Mouse (Mus musculus) neural tube, embryonic 15.5 days (tissue): ENCODE measurements around the gene Espn. TPM values are rescaled to one million over a fixed set of nuclear protein-coding genes. Genes with fewer than 3 reads are reported as not detected.

Experiments used
- ATAC-seq: fragments of 200-750 bp; cut with Nextera tagmentation; 2 replicates; pipeline ENCODE4 v1.8.0; 2017; ENCODE audit warnings: mild to moderate bottlenecking, moderate TSS enrichment, moderate library complexity; ENCODE audit not compliant: low FRiP score
- H3K27ac ChIP-seq: fragments of 300-500 bp; sonication (generic); replicated peaks from 2 replicates; pipeline ENCODE4 v1.5.1; 2015; ENCODE audit warnings: mild to moderate bottlenecking, inconsistent platforms
- H3K27me3 ChIP-seq: fragments of 300-500 bp; sonication (generic); replicated peaks from 2 replicates; pipeline ENCODE4 v1.6.1; 2015; ENCODE audit warnings: inconsistent platforms
- H3K36me3 ChIP-seq: fragments of 300-500 bp; sonication (generic); 2 replicates; pipeline ENCODE4 v1.6.1; 2015; ENCODE audit warnings: inconsistent platforms
- H3K4me1 ChIP-seq: fragments of 300-500 bp; sonication (generic); 2 replicates; pipeline ENCODE4 v1.6.1; 2015; ENCODE audit warnings: inconsistent platforms
- H3K4me2 ChIP-seq: fragments of 300-500 bp; sonication (generic); 2 replicates; pipeline ENCODE4 v1.6.1; 2015; ENCODE audit warnings: inconsistent platforms, mild to moderate bottlenecking, moderate library complexity
- H3K4me3 ChIP-seq: fragments of 300-500 bp; sonication (generic); replicated peaks from 2 replicates; pipeline ENCODE4 v1.5.1; 2015; ENCODE audit warnings: mild to moderate bottlenecking, inconsistent platforms
- H3K9ac ChIP-seq: fragments of 300-500 bp; sonication (generic); replicated peaks from 2 replicates; pipeline ENCODE4 v1.6.1; 2015; ENCODE audit warnings: mild to moderate bottlenecking, inconsistent platforms
- H3K9me3 ChIP-seq: fragments of 300-500 bp; sonication (generic); replicated peaks from 2 replicates; pipeline ENCODE4 v1.6.1; 2016; ENCODE audit warnings: inconsistent platforms
- WGBS: fragments of 180-500 bp; shearing (Covaris S2); methylation state at CpG from one replicate; pipeline ENCODE4 v1.1.7; 2015; ENCODE audit warnings: mixed read lengths; 5-methylcytosine and 5-hydroxymethylcytosine counted together
- polyA plus RNA-seq: library from polyadenylated mRNA; unstranded; fragments of >200 nt; fragmentation: Nextera tagmentation; extraction: Ambion mirVana; gene quantifications from 2 replicates; pipeline ENCODE4 v1.2.1, GENCODE M21; 2015

Gene Espn
- polyA plus RNA-seq, 1 experiment from 2014 or later: 0.31 TPM

DNA sequence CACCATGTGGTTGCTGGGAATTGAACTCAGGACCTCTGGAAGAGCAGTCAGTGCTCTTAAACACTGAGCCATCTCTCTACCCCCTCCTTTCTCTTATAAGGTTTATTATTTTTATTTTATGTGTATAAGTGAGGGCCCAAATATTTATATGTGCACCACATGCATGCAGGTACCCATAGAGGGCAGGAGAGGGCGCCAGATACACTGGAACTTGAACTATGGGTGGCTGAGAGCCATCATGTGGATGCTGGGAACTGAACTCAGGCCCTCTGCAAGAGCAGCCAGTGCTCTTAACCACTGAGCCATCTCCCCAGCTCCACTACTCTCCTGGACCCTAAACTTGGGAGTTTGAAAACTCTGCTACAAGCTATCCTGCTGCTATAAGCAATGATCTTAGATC lies 8.5 kb downstream of the Espn start:
- no peaks in the 10 kb centered on the region for H3K36me3 ChIP-seq
- no peak overlapping the region for H3K27ac ChIP-seq
- no peak for ATAC-seq
- H3K9ac ChIP-seq: no peak overlapping the region
- H3K4me2 ChIP-seq: no peak overlapping the region
- no peak overlapping the region for H3K4me3 ChIP-seq
- H3K27me3 ChIP-seq: peaks cover 26% of the 10 kb centered on the region
- no peaks in the 10 kb centered on the region for H3K9me3 ChIP-seq
- peaks cover 4% of the 10 kb centered on the region for H3K4me1 ChIP-seq
- WGBS: 47% methylated on average over 1 of the region's 1 CpGs

- H3K27ac ChIP-seq: no peak overlapping the region
- peaks cover 39% of the 10 kb centered on the region for H3K27me3 ChIP-seq
- no peak for ATAC-seq
- no peak overlapping the region for H3K4me3 ChIP-seq
- no peak overlapping the region for H3K9ac ChIP-seq
- WGBS: 56% methylated on average over 8 of the region's 8 CpGs
- H3K36me3 ChIP-seq: no peaks in the 10 kb centered on the region
- no peak overlapping the region for H3K4me2 ChIP-seq
- H3K9me3 ChIP-seq: no peaks in the 10 kb centered on the region
- peaks cover 9% of the 10 kb centered on the region for H3K4me1 ChIP-seq
These were observed 10.5 kb downstream of the Espn start for GRCm38 (mm10) chr4:152141521-152142135.

- Histone ChIP-seq H3K36me3 (no peaks in the 10 kb centered on the region), H3K4me2 (no peak overlapping the region), H3K9ac (no peak overlapping the region), H3K4me3 (no peak overlapping the region), H3K27ac (no peak overlapping the region), H3K27me3 (peaks cover 42% of the 10 kb centered on the region), H3K9me3 (no peaks in the 10 kb centered on the region), H3K4me1 (peaks cover 9% of the 10 kb centered on the region)
- 29% methylated on average over 6 of the region's 6 CpGs for WGBS
- ATAC-seq: no peak
These were observed 11.7 kb downstream of the Espn start for GRCm38 (mm10) chr4:152140441-152140840.

DNA sequence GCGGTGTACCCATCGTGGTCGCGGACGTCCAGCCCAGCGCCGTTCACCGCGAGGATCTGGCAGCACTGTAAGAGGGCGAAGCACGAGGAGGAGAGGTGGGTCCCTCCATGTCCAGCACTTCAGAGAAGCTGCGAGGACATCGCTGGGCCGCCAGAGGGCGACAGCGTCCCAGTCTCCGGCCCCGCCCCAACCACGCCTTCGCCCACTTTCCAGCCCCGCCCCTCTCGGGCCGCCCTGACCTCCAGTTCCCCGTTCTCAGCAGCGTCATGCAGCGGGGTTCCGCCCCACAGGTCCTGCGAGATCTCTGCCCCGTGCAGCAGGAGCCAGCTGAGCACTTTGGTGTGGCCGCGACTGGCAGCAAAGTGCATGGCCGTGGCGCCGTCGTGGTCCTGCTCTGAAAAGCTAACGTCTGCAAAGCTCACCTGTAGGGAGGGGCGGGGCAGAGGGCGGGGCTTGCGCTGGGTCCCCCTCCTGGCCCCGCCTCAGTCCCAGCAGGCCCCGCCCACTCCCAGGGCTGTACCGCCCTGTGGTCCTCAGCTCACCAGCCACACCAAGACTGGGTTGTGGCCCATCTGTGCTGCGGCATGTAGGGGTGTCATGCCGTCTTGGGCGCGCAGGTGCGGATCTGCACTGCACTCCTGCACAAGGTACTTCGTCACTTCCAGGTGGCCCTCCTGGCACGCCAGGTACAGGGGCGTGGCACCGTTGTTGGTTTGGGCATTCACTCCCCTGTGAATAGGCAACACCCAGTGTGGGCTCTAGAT lies 13.5 kb downstream of the Espn start:
- Histone ChIP-seq H3K9me3 (no peaks in the 10 kb centered on the region), H3K27me3 (peaks cover 56% of the 10 kb centered on the region), H3K4me3 (peak overlapping the region; percentile 46), H3K4me1 (peaks cover 9% of the 10 kb centered on the region), H3K36me3 (no peaks in the 10 kb centered on the region), H3K9ac (no peak overlapping the region; the same call in 1 of the 2 replicates), H3K27ac (no peak overlapping the region), H3K4me2 (peak overlapping the region; percentile 77)
- WGBS: 3% methylated on average over 51 of the region's 51 CpGs
- ATAC-seq: peak; percentile 80

- Histone ChIP-seq H3K27me3 (peaks cover 69% of the 10 kb centered on the region), H3K36me3 (no peaks in the 10 kb centered on the region), H3K4me3 (no peak overlapping the region), H3K4me1 (peaks cover 15% of the 10 kb centered on the region), H3K9me3 (no peaks in the 10 kb centered on the region), H3K27ac (no peak overlapping the region), H3K4me2 (no peak overlapping the region), H3K9ac (no peak overlapping the region)
- WGBS: 96% methylated on average over 2 of the region's 2 CpGs
- no peak for ATAC-seq
These were observed 15.3 kb downstream of the Espn start for GRCm38 (mm10) chr4:152136876-152137250.

DNA sequence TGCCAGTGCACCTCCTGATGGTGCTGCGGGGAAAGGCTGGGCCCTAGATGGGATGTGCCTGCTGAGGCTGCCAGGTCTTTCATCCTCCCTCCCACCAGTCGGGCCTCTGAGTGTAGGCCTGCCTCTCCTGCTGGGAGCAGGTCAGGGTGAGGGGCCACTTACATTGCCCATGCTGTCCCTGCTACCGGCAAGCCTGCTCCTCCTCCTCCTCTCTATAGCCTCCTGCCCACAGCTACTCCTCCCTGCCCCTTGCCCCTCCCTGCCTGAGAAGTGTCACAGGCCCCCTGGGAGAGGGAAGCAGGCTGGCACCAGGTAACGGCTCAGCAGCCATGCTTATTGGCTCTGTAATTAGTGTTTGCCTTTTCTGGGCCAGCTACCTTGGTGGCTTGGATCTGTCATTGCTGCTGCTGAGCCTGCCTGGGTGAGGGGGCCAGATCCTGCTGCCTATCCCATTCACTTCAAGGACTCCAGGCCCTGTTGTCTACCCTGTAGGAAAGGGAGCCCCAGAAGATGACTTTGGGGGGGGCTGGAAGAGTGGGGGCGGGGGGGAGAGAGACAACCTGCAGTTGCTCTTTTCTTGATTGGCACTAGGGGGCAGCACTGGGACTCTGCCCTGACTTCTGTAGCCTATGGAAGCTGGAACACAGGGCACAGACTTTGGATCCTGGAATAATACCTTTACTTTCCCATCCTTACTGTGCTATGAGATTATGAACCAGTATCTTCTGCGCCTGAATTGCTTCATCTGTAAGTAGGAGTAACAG lies 15.9 kb downstream of the Espn start:
- no peak overlapping the region for H3K4me3 ChIP-seq
- 25% methylated on average over 6 of the region's 6 CpGs for WGBS
- H3K4me1 ChIP-seq: peaks cover 20% of the 10 kb centered on the region
- no peak for ATAC-seq
- no peak overlapping the region for H3K9ac ChIP-seq
- no peaks in the 10 kb centered on the region for H3K9me3 ChIP-seq
- peaks cover 71% of the 10 kb centered on the region for H3K27me3 ChIP-seq
- no peak overlapping the region for H3K27ac ChIP-seq
- no peaks in the 10 kb centered on the region for H3K36me3 ChIP-seq
- H3K4me2 ChIP-seq: no peak overlapping the region

DNA sequence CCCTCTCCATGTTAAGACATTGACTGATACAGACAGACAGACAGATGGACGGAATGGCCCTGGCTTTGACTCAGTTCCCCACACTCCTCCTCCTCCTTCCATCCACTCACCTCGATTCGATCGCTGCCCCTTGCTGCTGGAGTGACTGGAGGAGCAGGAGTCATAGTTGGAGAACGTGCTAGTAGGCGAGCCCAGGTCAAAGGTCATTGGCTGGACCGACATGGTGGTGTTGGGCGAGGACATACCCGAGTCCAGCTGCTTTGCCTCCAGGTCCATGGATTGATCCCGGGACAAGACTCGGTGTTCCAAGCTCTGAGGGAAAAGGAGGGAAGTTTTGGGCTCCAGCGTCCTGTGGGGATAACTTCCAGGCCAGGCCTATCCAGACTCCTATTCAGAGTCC lies 16.8 kb downstream of the Espn start:
- no peaks in the 10 kb centered on the region for H3K9me3 ChIP-seq
- H3K4me3 ChIP-seq: no peak overlapping the region
- no peak overlapping the region for H3K27ac ChIP-seq
- peaks cover 75% of the 10 kb centered on the region for H3K27me3 ChIP-seq
- H3K36me3 ChIP-seq: no peaks in the 10 kb centered on the region
- no peak overlapping the region for H3K4me2 ChIP-seq
- no peak for ATAC-seq
- WGBS: 87% methylated on average over 12 of the region's 12 CpGs
- peaks cover 30% of the 10 kb centered on the region for H3K4me1 ChIP-seq
- H3K9ac ChIP-seq: no peak overlapping the region

- Histone ChIP-seq H3K4me2 (no peak overlapping the region), H3K36me3 (no peaks in the 10 kb centered on the region), H3K27me3 (peaks cover 78% of the 10 kb centered on the region), H3K4me1 (peaks cover 30% of the 10 kb centered on the region), H3K27ac (no peak overlapping the region), H3K9ac (no peak overlapping the region), H3K4me3 (no peak overlapping the region), H3K9me3 (no peaks in the 10 kb centered on the region)
- no peak for ATAC-seq
These were observed 17.7 kb downstream of the Espn start for GRCm38 (mm10) chr4:152134507-152134906.

GRCm38 (mm10) chr4:152133213-152133612 lies 19.0 kb downstream of the Espn start:
- ATAC-seq: no peak
- whole genome bisulfite sequencing: 44% methylated on average over 5 of the region's 5 CpGs
- no peak overlapping the region for H3K4me3 ChIP-seq

GRCm38 (mm10) chr4:152132772-152133169 lies 19.4 kb downstream of the Espn start:
- no peak overlapping the region for H3K4me3 ChIP-seq
- 28% methylated on average over 10 of the region's 10 CpGs for WGBS
- H3K36me3 ChIP-seq: no peaks in the 10 kb centered on the region
- ATAC-seq: no peak
- H3K27ac ChIP-seq: no peak overlapping the region
- H3K9ac ChIP-seq: no peak overlapping the region
- H3K9me3 ChIP-seq: no peaks in the 10 kb centered on the region
- peaks cover 83% of the 10 kb centered on the region for H3K27me3 ChIP-seq
- peaks cover 21% of the 10 kb centered on the region for H3K4me1 ChIP-seq
- H3K4me2 ChIP-seq: no peak overlapping the region

More at GRCm38 (mm10) chr4:152133213-152133612, 19.0 kb downstream of the Espn start:
- Histone ChIP-seq H3K4me2 (no peak overlapping the region), H3K9ac (no peak overlapping the region), H3K36me3 (no peaks in the 10 kb centered on the region), H3K9me3 (no peaks in the 10 kb centered on the region), H3K27ac (no peak overlapping the region), H3K4me1 (peaks cover 22% of the 10 kb centered on the region), H3K27me3 (peaks cover 81% of the 10 kb centered on the region)

DNA sequence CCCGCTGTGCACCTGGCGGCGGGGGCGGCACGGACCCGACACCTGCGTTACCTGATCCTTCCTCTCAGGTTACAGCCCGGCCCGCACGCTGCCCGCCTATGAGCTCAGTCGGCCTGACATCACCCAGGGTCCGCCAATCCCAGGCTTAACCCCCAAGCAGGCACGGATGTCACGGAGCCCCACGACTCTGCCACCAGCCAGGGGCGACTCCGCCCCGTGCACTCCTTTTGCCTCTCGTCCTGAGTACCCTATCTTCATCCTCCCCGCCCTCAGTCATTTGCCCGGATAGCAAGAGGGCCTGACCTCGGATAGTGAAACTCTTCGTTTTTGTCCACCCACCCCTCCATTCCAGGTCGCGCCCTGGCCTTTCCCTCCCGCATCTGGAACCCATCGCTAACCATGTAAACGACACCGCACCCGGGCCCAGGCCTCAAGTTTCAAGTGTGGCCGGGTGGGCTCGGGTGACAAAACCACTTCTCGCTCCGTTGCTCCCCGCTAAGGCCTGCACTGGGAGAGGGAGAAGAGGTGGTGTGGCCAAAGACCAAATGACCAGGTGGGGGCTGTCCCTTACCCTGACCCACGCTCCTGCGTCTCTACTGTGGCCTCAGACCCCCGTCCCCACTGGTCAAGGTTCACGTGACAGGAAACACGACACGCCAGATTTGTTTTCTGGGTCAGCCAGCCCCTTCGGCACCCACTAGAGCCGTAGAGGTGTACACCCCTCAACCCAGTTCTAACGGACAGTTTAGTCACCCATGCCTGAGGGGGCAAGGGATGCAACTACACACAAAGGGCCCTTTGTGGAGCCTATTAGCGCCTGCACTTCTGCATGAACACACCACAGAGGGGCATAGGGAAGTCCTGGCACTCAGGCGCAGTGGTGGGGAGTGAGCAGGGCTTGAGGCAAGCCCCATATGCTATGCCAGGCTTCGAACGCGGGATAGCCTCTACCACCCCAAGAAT lies 20.1 kb downstream of the Espn start:
- H3K4me3 ChIP-seq: peak overlapping the region; percentile 36
- 5% methylated on average over 50 of the region's 50 CpGs for WGBS

More for the DNA sequence above, 20.1 kb downstream of the Espn start:
- Histone ChIP-seq H3K4me1 (peaks cover 21% of the 10 kb centered on the region), H3K4me2 (peak overlapping the region; percentile 61), H3K9ac (no peak overlapping the region), H3K36me3 (no peaks in the 10 kb centered on the region), H3K27me3 (peaks cover 86% of the 10 kb centered on the region), H3K27ac (no peak overlapping the region), H3K9me3 (no peaks in the 10 kb centered on the region)
- no peak for ATAC-seq
